10 mouse cellular contexts compared by ENCODE assay signal in the genomic region with DNA sequence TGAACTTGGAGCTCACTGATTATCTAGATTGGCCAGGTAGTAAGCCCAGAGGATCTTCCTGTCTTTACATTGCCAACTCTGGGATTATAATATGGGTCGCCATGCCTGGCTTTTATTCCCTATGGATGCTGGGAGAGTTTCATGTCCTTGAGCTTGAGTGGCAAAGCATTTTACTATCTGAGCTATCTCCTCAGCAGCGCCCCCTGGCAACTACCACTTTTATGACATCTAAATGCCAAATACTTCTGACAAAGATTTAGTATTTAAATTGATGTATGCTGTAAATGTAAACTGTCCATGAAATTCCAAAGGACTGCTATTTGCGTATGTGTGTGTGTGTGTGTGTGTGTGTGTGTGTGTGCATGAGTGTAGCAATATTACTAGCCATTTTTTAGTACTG.
DNase-seq lines count a peak whose midpoint lies in the region; ATAC-seq and TF ChIP-seq lines count a peak whose summit lies in the region.
"Had no signal": no experiment of that assay in that cellular context is flagged by ENCODE, and none has a peak within 500 bp of the region (broad histone marks: within the 10 kb centered on the region; RNA-seq: fewer than 3 reads in every experiment).

No protein-coding gene starts in this region.

- H3K9me3 ChIP-seq in heart, postnatal 0 days (replicated peaks; ENCODE audit: control insufficient read depth, low read length) = no peaks in the 10 kb centered on the region
- H3K9me3 ChIP-seq in liver, postnatal 0 days (ENCODE audit: low read length) = no peaks in the 10 kb centered on the region

- H3K27me3 ChIP-seq in heart, postnatal 0 days (ENCODE audit: control insufficient read depth, insufficient read depth, low read length) = no peaks in the 10 kb centered on the region
- no peaks in the 10 kb centered on the region for H3K27me3 ChIP-seq in liver, postnatal 0 days (ENCODE audit: insufficient read depth, low read length)

- no peak for DNase-seq in heart, postnatal 0 days (ENCODE audit: low spot score)
- DNase-seq in heart, adult 18-20 months = no peak
- peak; percentile 3 for DNase-seq in lung, postnatal 36 days
- no peak for DNase-seq in lung, postnatal 25 days (ENCODE audit: low spot score)
- DNase-seq in R1 (ENCODE audit: low read depth, low spot score) = peak; percentile 43
- peak; percentile 51 for DNase-seq in liver, postnatal 0 days
- no peak for DNase-seq in spleen, adult 18-20 months
- no peak for DNase-seq in gastrocnemius, postnatal 36 days
- DNase-seq: kidney, adult 8-10 months had no signal

- no peak overlapping the region for H3K9ac ChIP-seq in heart, postnatal 0 days (replicated peaks; ENCODE audit: low read depth, low read length)
- H3K9ac ChIP-seq in liver, postnatal 0 days (replicated peaks) = no peak overlapping the region

- no peak overlapping the region for H3K4me2 ChIP-seq in heart, postnatal 0 days (ENCODE audit: low read depth, low read length)
- H3K4me2 ChIP-seq in liver, postnatal 0 days (ENCODE audit: low read depth, low read length) = no peak overlapping the region

- no peak for ATAC-seq in heart, postnatal 0 days (ENCODE audit: insufficient read depth, low read depth)
- ATAC-seq in liver, postnatal 0 days = no peak

- intact Hi-C loops in gastrocnemius, postnatal 36 days (cut with DNase I) = no loop called here

- peaks cover 28% of the 10 kb centered on the region for H3K4me1 ChIP-seq in heart, postnatal 0 days (ENCODE audit: control insufficient read depth, insufficient read depth)
- 0 out of 2 replicates have a peak, but pooled peaks cover 3% of the 10 kb centered on the region for H3K4me1 ChIP-seq in liver, postnatal 0 days (ENCODE audit: insufficient read depth)

- H3K36me3 ChIP-seq in heart, postnatal 0 days (replicated peaks; ENCODE audit: control insufficient read depth, insufficient read depth, low read length) = no peaks in the 10 kb centered on the region
- no peaks in the 10 kb centered on the region for H3K36me3 ChIP-seq in liver, postnatal 0 days (replicated peaks; ENCODE audit: insufficient read depth, low read length)

- H3K4me3 ChIP-seq in heart, postnatal 0 days (ENCODE audit: low read depth, low read length) = no peak overlapping the region
- H3K4me3 ChIP-seq in liver, postnatal 0 days (ENCODE audit: low read depth, low read length) = no peak overlapping the region

- H3K27ac ChIP-seq in heart, postnatal 0 days (ENCODE audit: low read depth) = peak overlapping the region; percentile 78
- no peak overlapping the region for H3K27ac ChIP-seq in liver, postnatal 0 days (ENCODE audit: low read depth)
- H3K27ac ChIP-seq: macrophage had no signal

- 60% methylated on average over 3 of the region's 3 CpGs for WGBS in heart, postnatal 0 days
- WGBS in liver, postnatal 0 days (ENCODE audit: insufficient replicate concordance) = 43% methylated on average over 3 of the region's 3 CpGs

- TF ChIP-seq EP300 in heart, postnatal 0 days (IDR thresholded peaks at IDR 0.05; ENCODE audit: low read depth) = no peak
- TF ChIP-seq EP300 in liver, postnatal 0 days (IDR thresholded peaks at IDR 0.05; ENCODE audit: low read depth) = no peak

- TF ChIP-seq CTCF in heart, postnatal 0 days (IDR thresholded peaks at IDR 0.05; ENCODE audit: low read depth) = peak; percentile 24
- TF ChIP-seq CTCF in liver, postnatal 0 days (IDR thresholded peaks at IDR 0.05; ENCODE audit: low read depth) = peak; percentile 59

Comparison
In these comparisons a context has a peak if more than half of its experiments do, and no peak if none do; other contexts are left out.
1. DNase-seq: peak in lung, postnatal 36 days (single experiment), R1 (single experiment) and liver, postnatal 0 days (single experiment); none in heart, postnatal 0 days (single experiment), heart, adult 18-20 months (0 of 2), lung, postnatal 25 days (single experiment), spleen, adult 18-20 months (0 of 2) and gastrocnemius, postnatal 36 days (0 of 2).